Mouse (Mus musculus) R1 (cell line): ENCODE results near the gene Mxra8.

ENCODE experiments used
- DNase-seq: peaks from one replicate; pipeline ENCODE4 v3.0.0-alpha.2; 2018; ENCODE audit warnings: low read depth, low spot score

Mxra8 gene

DNA sequence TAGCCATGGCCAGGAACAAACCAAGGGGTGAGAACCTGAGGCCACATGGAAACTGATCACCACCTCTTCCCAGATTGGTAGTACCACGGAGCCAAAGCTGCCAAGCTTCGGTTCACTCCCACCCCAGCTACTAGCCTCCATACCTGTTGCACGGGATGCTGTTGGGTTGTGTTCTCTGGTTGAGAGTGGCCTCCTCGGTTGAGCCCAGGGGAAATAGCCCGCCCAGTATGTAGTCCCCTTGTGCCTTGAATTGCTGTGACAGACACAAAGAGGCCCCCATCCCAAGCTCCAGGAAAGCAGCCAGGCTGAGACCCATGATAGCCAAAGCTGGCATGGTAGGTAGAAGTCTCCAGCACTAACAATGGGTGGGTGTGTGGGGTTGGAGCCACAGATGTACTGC, 23.5 kb downstream of the Mxra8 start, which contains the start of gene Tas1r3:
TSS of gene Tas1r3 (minus strand) at position 362 of the 400 bp plus-strand sequence.
- no peak for DNase-seq

DNA sequence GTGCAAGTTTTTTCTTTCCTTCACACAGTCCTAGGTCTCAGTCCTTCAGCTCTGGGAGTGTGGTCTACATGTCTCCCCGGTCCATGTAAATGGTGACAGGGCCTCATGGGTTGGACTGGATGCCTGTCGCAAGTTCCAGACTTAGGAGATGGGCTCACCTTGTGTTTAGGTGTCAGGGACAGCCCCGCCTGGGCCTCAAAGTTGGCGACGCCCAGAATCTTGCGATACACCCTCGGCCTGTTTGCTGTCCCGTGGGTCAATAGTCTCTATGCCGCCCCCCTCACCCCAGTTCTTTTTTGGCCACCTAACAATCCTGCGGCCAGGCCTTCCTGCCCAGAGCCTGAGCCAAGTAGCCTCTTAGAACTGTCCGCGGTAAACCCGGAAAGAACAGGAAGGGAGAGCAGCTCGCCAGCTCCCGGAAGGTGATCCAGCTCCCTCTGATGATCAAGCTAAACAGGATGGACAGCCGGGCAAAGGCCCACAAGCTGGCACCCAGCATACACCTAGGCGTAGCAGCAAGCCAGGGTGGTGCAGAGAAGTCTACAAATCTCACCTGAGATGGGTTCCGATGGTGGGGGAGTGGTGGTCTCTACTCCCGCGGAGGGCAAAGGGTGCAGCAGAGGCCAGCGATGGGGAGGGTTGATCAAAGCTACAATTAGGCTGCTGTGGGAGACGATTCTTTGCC, 29.3 kb downstream of the Mxra8 start:
- no peak for DNase-seq

- DNase-seq: peak; percentile 96
Measured at GRCm38 (mm10) chr4:155869317-155870033, 30.0 kb downstream of the Mxra8 start, which contains the start of the genes Cptp and Ints11. Cptp (minus strand) TSS chr4:155869440. Ints11 (plus strand) TSS chr4:155869546.

GRCm38 (mm10) chr4:155871404-155871803, 31.9 kb downstream of the Mxra8 start:
- DNase-seq: no peak

DNA sequence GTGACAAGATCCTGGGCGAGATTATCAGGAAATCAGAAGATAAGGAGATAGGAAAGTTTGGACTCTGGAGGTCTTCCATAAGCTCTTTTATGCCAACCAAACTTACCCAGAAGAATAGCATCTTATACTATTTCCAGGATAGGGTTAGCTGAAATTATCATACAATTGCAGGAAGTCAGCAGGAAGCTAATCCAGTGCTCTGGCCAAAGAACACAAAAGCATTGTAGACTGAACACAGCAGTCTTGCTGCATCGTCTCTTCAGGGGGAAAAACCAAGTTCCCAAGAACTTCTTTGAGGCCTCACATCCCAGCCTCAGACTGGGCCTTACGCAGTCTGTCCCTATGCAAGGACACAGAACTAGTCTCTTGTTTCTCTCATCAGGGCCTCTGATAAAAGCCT, 44.1 kb downstream of the Mxra8 start:
- no peak for DNase-seq

- no peak for DNase-seq
Measured at GRCm38 (mm10) chr4:155886330-155886729, 46.9 kb downstream of the Mxra8 start.

DNA sequence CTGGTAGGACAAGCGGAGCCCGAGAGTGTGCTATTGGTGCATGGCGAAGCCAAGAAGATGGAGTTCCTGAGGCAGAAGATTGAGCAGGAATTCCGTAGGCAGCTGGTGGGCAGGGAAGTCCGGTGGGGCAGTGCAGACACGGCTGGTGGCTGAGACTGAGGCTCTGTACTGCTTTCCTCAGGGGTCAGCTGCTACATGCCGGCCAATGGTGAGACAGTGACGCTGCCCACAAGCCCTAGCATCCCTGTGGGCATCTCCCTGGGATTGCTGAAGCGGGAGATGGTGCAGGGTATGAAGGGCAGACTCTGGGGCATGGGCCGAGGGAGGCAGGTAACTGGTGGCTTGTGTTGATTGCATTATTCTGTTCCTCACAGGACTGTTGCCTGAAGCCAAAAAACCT, 48.2 kb downstream of the Mxra8 start:
- DNase-seq: no peak

GRCm38 (mm10) chr4:155888181-155888580, 48.7 kb downstream of the Mxra8 start:
- DNase-seq: no peak

DNA sequence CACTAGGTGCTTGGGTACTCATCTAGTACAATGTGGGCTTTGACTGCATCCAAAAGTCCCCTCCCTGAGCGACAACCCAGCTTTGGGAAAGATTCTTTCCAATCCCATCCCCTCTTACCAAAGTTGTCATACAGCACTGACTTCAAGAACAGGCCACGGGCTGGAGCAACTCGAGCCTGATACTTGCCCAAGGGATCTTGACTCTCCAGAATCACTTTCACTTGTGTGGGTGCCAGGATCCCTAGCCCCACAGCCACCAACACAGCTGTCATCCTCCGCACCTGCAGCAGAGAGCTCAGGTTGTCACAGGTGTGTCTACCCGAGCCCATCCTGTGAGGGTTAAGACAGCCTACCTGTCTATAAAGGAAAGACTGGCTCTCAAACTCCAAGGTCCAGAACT, 49.8 kb downstream of the Mxra8 start:
- no peak for DNase-seq

- DNase-seq: no peak
Measured at GRCm38 (mm10) chr4:155891011-155891471, 51.6 kb downstream of the Mxra8 start.

GRCm38 (mm10) chr4:155891551-155892001, 52.1 kb downstream of the Mxra8 start, which contains the start of the genes Pusl1 and Acap3:
Pusl1 (minus strand) TSS chr4:155891781.
Acap3 (plus strand) TSS chr4:155891822.
- DNase-seq: peak; percentile 96

GRCm38 (mm10) chr4:155892017-155892416, 52.5 kb downstream of the Mxra8 start:
- peak; percentile 81 for DNase-seq

- no peak for DNase-seq
Measured at GRCm38 (mm10) chr4:155892438-155893211, 53.1 kb downstream of the Mxra8 start.

DNA sequence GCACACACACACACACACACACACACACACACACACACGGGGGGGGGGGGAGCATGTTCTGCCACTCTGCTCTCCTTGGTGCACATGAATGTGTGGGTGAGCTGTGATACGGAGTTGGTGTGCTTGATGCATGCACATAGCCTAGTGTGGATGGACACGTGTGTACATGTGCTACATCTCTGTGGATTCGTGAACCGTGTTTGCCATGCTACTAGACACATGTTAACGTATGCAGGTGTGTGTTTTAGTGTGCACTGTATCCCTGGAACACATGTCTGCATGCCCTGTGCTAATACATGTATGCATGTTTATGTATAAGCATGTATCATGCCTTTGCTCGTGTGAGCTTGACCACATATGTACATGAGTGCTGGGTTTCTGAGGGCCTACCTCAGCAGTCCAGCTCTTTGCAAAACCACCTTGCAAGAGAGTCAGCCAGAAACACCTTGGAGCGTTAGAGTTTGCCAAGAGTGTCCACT, 53.8 kb downstream of the Mxra8 start:
- no peak for DNase-seq
